Mouse (Mus musculus) right cerebral cortex, postnatal 4 days (tissue): ENCODE results near the gene Tmem221.

Experiments used
- DNase-seq: peaks from one replicate; pipeline ENCODE4 v3.0.0-alpha.2; 2022

Tmem221 gene

GRCm38 (mm10) chr8:71545053-71545452, 13.6 kb downstream of the Tmem221 start:
- DNase-seq, result no peak

GRCm38 (mm10) chr8:71543755-71544154, 14.9 kb downstream of the Tmem221 start:
- no peak for DNase-seq

- DNase-seq, result peak; percentile 88
These were observed 15.9 kb downstream of the Tmem221 start, which contains the start of gene Mvb12a for GRCm38 (mm10) chr8:71542632-71543343. Gene Mvb12a, plus strand, starts transcription at chr8:71542922.

- DNase-seq, result peak; percentile 34
These were observed 21.4 kb downstream of the Tmem221 start, which contains the start of gene Bst2 for GRCm38 (mm10) chr8:71537028-71537867. Gene Bst2, minus strand, starts transcription at chr8:71537456.

GRCm38 (mm10) chr8:71535663-71536062, 23.0 kb downstream of the Tmem221 start:
- DNase-seq, result no peak

- DNase-seq, result no peak
These were observed 24.3 kb downstream of the Tmem221 start for GRCm38 (mm10) chr8:71534263-71534810.

GRCm38 (mm10) chr8:71530735-71531467, 27.8 kb downstream of the Tmem221 start:
- peak; percentile 40 for DNase-seq

- no peak for DNase-seq
These were observed 30.2 kb downstream of the Tmem221 start for GRCm38 (mm10) chr8:71528362-71529073.

- DNase-seq, result no peak
These were observed 31.4 kb downstream of the Tmem221 start for GRCm38 (mm10) chr8:71527162-71527870.

- no peak for DNase-seq
These were observed 32.4 kb downstream of the Tmem221 start for GRCm38 (mm10) chr8:71526272-71526671.

GRCm38 (mm10) chr8:71525226-71526050, 33.2 kb downstream of the Tmem221 start, which contains the start of gene Ccdc194:
Gene Ccdc194, minus strand, starts transcription at chr8:71525711.
- no peak for DNase-seq

- DNase-seq, result peak; percentile 90
These were observed 37.0 kb downstream of the Tmem221 start for GRCm38 (mm10) chr8:71521634-71522033.

- peak; percentile 58 for DNase-seq
These were observed 39.4 kb downstream of the Tmem221 start for GRCm38 (mm10) chr8:71519037-71519825.

GRCm38 (mm10) chr8:71516786-71517185, 41.9 kb downstream of the Tmem221 start:
- no peak for DNase-seq

- no peak for DNase-seq
These were observed 43.6 kb downstream of the Tmem221 start for GRCm38 (mm10) chr8:71515043-71515442.

- DNase-seq, result no peak
These were observed 45.5 kb downstream of the Tmem221 start for GRCm38 (mm10) chr8:71513018-71513754.

GRCm38 (mm10) chr8:71511644-71512043, 47.0 kb downstream of the Tmem221 start, which contains the start of gene Plvap:
Gene Plvap, minus strand, starts transcription at chr8:71511752.
- DNase-seq, result no peak

GRCm38 (mm10) chr8:71509316-71509715, 49.4 kb downstream of the Tmem221 start:
- no peak for DNase-seq
